Mouse (Mus musculus): Measurements from ENCODE around the gene Gm5447.

The Gm5447 gene

GRCm38 (mm10) chr13:30973501-30974246, at the start of gene Gm5447, which contains the start of gene Exoc2:
Gm5447 (plus strand) TSS chr13:30974204.
Exoc2 (minus strand) TSS chr13:30974093.
- no peak for DNase-seq (ENCODE audit: low spot score)

GRCm38 (mm10) chr13:30924269-30924668, 49.7 kb upstream of the Gm5447 start:
- no peak for DNase-seq (ENCODE audit: low spot score)

- DNase-seq (ENCODE audit: low spot score): no peak
Observed at GRCm38 (mm10) chr13:30929119-30929518, 44.9 kb upstream of the Gm5447 start.

GRCm38 (mm10) chr13:30931613-30932012, 42.4 kb upstream of the Gm5447 start:
- DNase-seq (ENCODE audit: low spot score): no peak

- DNase-seq (ENCODE audit: low spot score): no peak
Observed at GRCm38 (mm10) chr13:30932972-30933371, 41.0 kb upstream of the Gm5447 start.

GRCm38 (mm10) chr13:30945788-30946187, 28.2 kb upstream of the Gm5447 start:
- no peak for DNase-seq (ENCODE audit: low spot score)

GRCm38 (mm10) chr13:30947129-30947528, 26.9 kb upstream of the Gm5447 start:
- DNase-seq (ENCODE audit: low spot score): no peak

GRCm38 (mm10) chr13:30947540-30947939, 26.5 kb upstream of the Gm5447 start, which contains the start of gene Hus1b:
Hus1b (minus strand) TSS chr13:30947759.
- no peak for DNase-seq (ENCODE audit: low spot score)

GRCm38 (mm10) chr13:30949181-30949580, 24.8 kb upstream of the Gm5447 start:
- no peak for DNase-seq (ENCODE audit: low spot score)

GRCm38 (mm10) chr13:30952044-30952443, 22.0 kb upstream of the Gm5447 start:
- DNase-seq (ENCODE audit: low spot score): no peak

- DNase-seq (ENCODE audit: low spot score): no peak
Observed at GRCm38 (mm10) chr13:30953580-30953979, 20.4 kb upstream of the Gm5447 start.

GRCm38 (mm10) chr13:30960714-30961113, 13.3 kb upstream of the Gm5447 start:
- no peak for DNase-seq (ENCODE audit: low spot score)

GRCm38 (mm10) chr13:30961932-30962331, 12.1 kb upstream of the Gm5447 start:
- no peak for DNase-seq (ENCODE audit: low spot score)

- DNase-seq (ENCODE audit: low spot score): no peak
Observed at GRCm38 (mm10) chr13:30966507-30966911, 7.5 kb upstream of the Gm5447 start.

- no peak for DNase-seq (ENCODE audit: low spot score)
Observed at GRCm38 (mm10) chr13:30968311-30968710, 5.7 kb upstream of the Gm5447 start.

- DNase-seq (ENCODE audit: low spot score): no peak
Observed at GRCm38 (mm10) chr13:30971047-30971446, 3.0 kb upstream of the Gm5447 start.

GRCm38 (mm10) chr13:30972102-30972501, 1.9 kb upstream of the Gm5447 start:
- no peak for DNase-seq (ENCODE audit: low spot score)

GRCm38 (mm10) chr13:30974247-30974630, 235 bp downstream of the Gm5447 start:
- no peak for DNase-seq (ENCODE audit: low spot score)

GRCm38 (mm10) chr13:30976536-30977084, 2.6 kb downstream of the Gm5447 start:
- DNase-seq (ENCODE audit: low spot score): no peak

- DNase-seq (ENCODE audit: low spot score): no peak
Observed at GRCm38 (mm10) chr13:30978224-30978623, 4.2 kb downstream of the Gm5447 start.

- DNase-seq (ENCODE audit: low spot score): no peak
Observed at GRCm38 (mm10) chr13:30981666-30982065, 7.7 kb downstream of the Gm5447 start.

GRCm38 (mm10) chr13:30985275-30985597, 11.2 kb downstream of the Gm5447 start:
- no peak for DNase-seq (ENCODE audit: low spot score)

- no peak for DNase-seq (ENCODE audit: low spot score)
Observed at GRCm38 (mm10) chr13:30985598-30986466, 11.8 kb downstream of the Gm5447 start.

Data from layer of hippocampus, adult 9-10 months (tissue).